ENCODE assay signal across 28 mouse cellular contexts in the genomic region with DNA sequence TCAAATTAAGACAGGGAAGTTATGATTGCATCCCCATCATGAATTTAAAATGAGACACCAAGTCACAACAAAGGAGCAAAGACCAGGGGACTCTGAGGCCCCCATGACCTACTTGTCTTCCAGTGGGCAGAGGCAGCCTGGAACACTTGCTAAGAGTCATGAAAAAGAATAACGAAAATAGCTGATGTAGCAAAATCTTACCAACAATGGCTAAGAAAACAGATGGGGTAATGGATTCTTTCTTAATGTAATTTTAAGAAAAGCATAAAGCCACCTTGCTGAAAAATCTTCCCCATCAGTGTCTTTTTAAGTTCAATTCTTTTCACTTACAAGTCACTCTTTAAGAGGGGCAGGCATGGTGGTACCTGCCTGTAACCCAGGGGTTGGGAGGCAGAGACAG.
"Had no signal": no experiment of that assay in that cellular context is flagged by ENCODE, and none has a peak within 500 bp of the region (broad histone marks: within the 10 kb centered on the region; RNA-seq: fewer than 3 reads in every experiment).

No protein-coding gene starts in this region.

- H3K36me3 ChIP-seq: heart, embryonic 15.5 days; hindbrain, embryonic 10.5 days; hindbrain, embryonic 12.5 days; intestine, embryonic 15.5 days; limb, embryonic 10.5 days; limb, embryonic 12.5 days; liver, embryonic 13.5 days; liver, embryonic 15.5 days had no signal

- H3K4me3 ChIP-seq: gastrocnemius, adult 2 months; heart, adult 2 months; heart, embryonic 15.5 days; hindbrain, embryonic 10.5 days; hindbrain, embryonic 12.5 days; intestine, embryonic 15.5 days; limb, embryonic 10.5 days; limb, embryonic 12.5 days; liver, embryonic 13.5 days; liver, embryonic 15.5 days had no signal

- DNase-seq: gastrocnemius, adult 2 months; gastrocnemius, postnatal 10 days; gastrocnemius, postnatal 25 days; heart, adult 2 months; heart, postnatal 14 days; heart, postnatal 4 days; kidney, adult 18-20 months; kidney, adult 8-10 months; kidney, postnatal 10 days; kidney, postnatal 25 days; kidney, postnatal 4 days; layer of hippocampus, adult 9-11 months; layer of hippocampus, postnatal 36 days; liver; liver, embryonic 13.5 days had no signal

- H3K27me3 ChIP-seq: heart, embryonic 15.5 days; hindbrain, embryonic 12.5 days; intestine, embryonic 15.5 days; limb, embryonic 12.5 days; liver, embryonic 13.5 days; liver, embryonic 15.5 days had no signal

- H3K4me2 ChIP-seq: heart, embryonic 11.5 days; heart, embryonic 15.5 days; hindbrain, embryonic 12.5 days; hindbrain, embryonic 14.5 days; intestine, embryonic 15.5 days; limb, embryonic 12.5 days; liver, embryonic 11.5 days; liver, embryonic 13.5 days; liver, embryonic 15.5 days had no signal

- H3K9me3 ChIP-seq: heart, embryonic 15.5 days; hindbrain, embryonic 10.5 days; hindbrain, embryonic 12.5 days; intestine, embryonic 15.5 days; limb, embryonic 10.5 days; limb, embryonic 12.5 days; liver, embryonic 13.5 days; liver, embryonic 15.5 days had no signal

- H3K27ac ChIP-seq: gastrocnemius, adult 2 months; heart, adult 2 months; hindbrain, embryonic 10.5 days; hindbrain, embryonic 12.5 days; hindbrain, embryonic 14.5 days; intestine, embryonic 15.5 days; limb, embryonic 10.5 days; limb, embryonic 12.5 days; liver, embryonic 13.5 days; liver, embryonic 15.5 days had no signal

- H3K9ac ChIP-seq: heart, embryonic 15.5 days; hindbrain, embryonic 12.5 days; hindbrain, embryonic 14.5 days; intestine, embryonic 15.5 days; limb, embryonic 12.5 days; liver, embryonic 13.5 days; liver, embryonic 15.5 days had no signal

- H3K4me1 ChIP-seq: liver, embryonic 13.5 days; liver, embryonic 15.5 days had no signal

- ATAC-seq: hindbrain, embryonic 16.5 days; inflammation-experienced regulatory T-cells, adult 6 months; intestine, embryonic 15.5 days; intestine, postnatal 0 days had no signal
